Mouse (Mus musculus) erythroblast, embryonic 14.5 days (primary cell): ENCODE results near the gene Mrpl36. TPM values are rescaled to one million over a fixed set of nuclear protein-coding genes. Genes with fewer than 3 reads are reported as not detected.

Experiments
- H3K27me3 ChIP-seq: 2 replicates; pipeline ENCODE4 v1.6.1; 2012; ENCODE audit warnings: inconsistent platforms; ENCODE audit not compliant: control insufficient read depth
- H3K36me3 ChIP-seq: 2 replicates; pipeline ENCODE4 v1.6.1; 2012; ENCODE audit warnings: mild to moderate bottlenecking, inconsistent platforms; ENCODE audit not compliant: control insufficient read depth
- H3K4me1 ChIP-seq: 2 replicates; pipeline ENCODE4 v1.6.1; 2012; ENCODE audit warnings: inconsistent platforms; ENCODE audit not compliant: control insufficient read depth
- H3K4me3 ChIP-seq: replicated peaks from 2 replicates; pipeline ENCODE3; 2012; ENCODE audit warnings: moderate library complexity, mild to moderate bottlenecking, inconsistent platforms
- H3K9me3 ChIP-seq: 2 replicates; pipeline ENCODE4 v1.6.1; 2012; ENCODE audit warnings: low read length, inconsistent platforms, mixed read lengths; ENCODE audit not compliant: control insufficient read depth
- GATA1 ChIP-seq: IDR thresholded peaks from 2 replicates; pipeline ENCODE4 v1.6.1; 2012; ENCODE audit warnings: low read length, inconsistent platforms, mixed read lengths
- TAL1 ChIP-seq: IDR thresholded peaks from 3 replicates; pipeline ENCODE4 v1.6.1; 2012; ENCODE audit warnings: low read length, inconsistent platforms, mixed read lengths
- polyA plus RNA-seq: library from polyadenylated mRNA; stranded (reverse); fragments of >175 nt; gene quantifications from 2 replicates; pipeline ENCODE4 v1.2.3, GENCODE M21; 2012

Mrpl36 gene
- polyA plus RNA-seq, 1 experiment, result 3.9 TPM

GRCm38 (mm10) chr13:73357106-73357505 lies 28.8 kb downstream of the Mrpl36 start:
- Histone ChIP-seq H3K36me3 (no peaks in the 10 kb centered on the region), H3K4me3 (no peak overlapping the region), H3K4me1 (no peaks in the 10 kb centered on the region), H3K27me3 (peaks cover 3% of the 10 kb centered on the region; the same call in 1 of the 2 replicates), H3K9me3 (no peaks in the 10 kb centered on the region)
- no peak for TF ChIP-seq GATA1
- TF ChIP-seq TAL1, result no peak

GRCm38 (mm10) chr13:73373367-73373766 lies 45.1 kb downstream of the Mrpl36 start:
- H3K36me3 ChIP-seq, result no peaks in the 10 kb centered on the region
- no peaks in the 10 kb centered on the region for H3K9me3 ChIP-seq
- TF ChIP-seq TAL1 (no peak), GATA1 (no peak)
- H3K4me1 ChIP-seq, result peaks cover 5% of the 10 kb centered on the region
- H3K27me3 ChIP-seq, result no peaks in the 10 kb centered on the region
- no peak overlapping the region for H3K4me3 ChIP-seq

DNA sequence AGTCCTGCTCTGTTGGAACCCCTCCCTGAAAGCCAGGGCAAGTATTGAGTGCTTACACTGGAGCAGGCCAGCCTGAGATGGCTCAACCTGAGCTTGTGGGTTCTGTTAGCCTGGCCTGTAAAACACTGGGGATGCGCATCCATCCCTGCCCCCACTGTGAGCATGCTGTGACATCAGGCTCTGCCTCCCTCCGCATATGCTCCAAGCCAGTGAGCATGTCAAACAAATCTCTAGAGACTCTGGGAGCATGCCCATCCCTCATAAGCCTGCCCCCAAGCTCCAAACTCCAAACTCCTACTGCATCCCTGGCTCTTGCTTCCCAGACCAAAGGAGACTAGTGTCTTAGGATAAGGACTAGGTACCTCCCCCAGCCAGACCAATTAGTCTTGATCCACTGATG lies 46.3 kb downstream of the Mrpl36 start:
- no peaks in the 10 kb centered on the region for H3K36me3 ChIP-seq
- TF ChIP-seq GATA1 (no peak), TAL1 (no peak)
- peaks cover 4% of the 10 kb centered on the region for H3K4me1 ChIP-seq
- no peak overlapping the region for H3K4me3 ChIP-seq
- no peaks in the 10 kb centered on the region for H3K9me3 ChIP-seq
- no peaks in the 10 kb centered on the region for H3K27me3 ChIP-seq

DNA sequence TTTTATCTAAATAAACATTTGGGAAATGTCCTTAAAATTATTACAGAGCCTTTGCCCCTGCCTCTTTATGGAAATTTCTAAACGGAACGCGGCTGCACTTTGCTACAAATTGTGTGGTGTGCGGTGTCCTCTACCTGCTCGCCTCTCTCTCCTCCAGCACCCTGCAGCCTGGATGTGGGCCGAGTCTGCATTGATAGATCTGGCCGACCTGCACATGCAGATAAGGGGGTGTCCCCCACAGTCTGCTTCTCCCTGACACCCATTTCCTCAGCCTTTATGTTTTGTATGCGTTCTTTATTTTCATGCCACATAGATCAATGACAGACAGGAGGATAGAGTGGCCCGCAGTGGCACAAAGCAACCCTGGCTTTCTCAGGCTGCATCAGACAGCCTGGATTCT lies 49.3 kb downstream of the Mrpl36 start:
- peaks cover 4% of the 10 kb centered on the region for H3K4me1 ChIP-seq
- H3K4me3 ChIP-seq, result no peak overlapping the region
- TF ChIP-seq TAL1 (no peak), GATA1 (no peak)
- no peaks in the 10 kb centered on the region for H3K9me3 ChIP-seq
- 0 out of 2 replicates have a peak, but pooled peaks cover 2% of the 10 kb centered on the region for H3K27me3 ChIP-seq
- no peaks in the 10 kb centered on the region for H3K36me3 ChIP-seq

Other genes starting within 250 kb of the Mrpl36 start
- gene Irx4, start 68.0 kb upstream of the Mrpl36 start, polyA plus RNA-seq, result not detected in 2 replicates
- 50.1 and 53.8 TPM in 2 replicates for gene Ndufs6, start within 50 bp of the Mrpl36 start, polyA plus RNA-seq
- gene Lpcat1, start 138.7 kb downstream of the Mrpl36 start, polyA plus RNA-seq, result 11.1 and 15.4 TPM in 2 replicates
- 0.07 TPM in 1 of 2 replicates, not detected in the other for gene Slc6a3, start 208.2 kb downstream of the Mrpl36 start, polyA plus RNA-seq